Mouse (Mus musculus): Measurements from ENCODE around the gene Vmn1r5. TPM values are rescaled to one million over a fixed set of nuclear protein-coding genes. Genes with fewer than 3 reads are reported as not detected.
"Not testable (repeated sequence)": the region's sequence is repeated elsewhere in the genome, so short reads cannot be mapped to it uniquely, and the experiment has no call there.

Gene Vmn1r5
- polyA plus RNA-seq, 1 experiment from 2014 or later: not detected

DNA sequence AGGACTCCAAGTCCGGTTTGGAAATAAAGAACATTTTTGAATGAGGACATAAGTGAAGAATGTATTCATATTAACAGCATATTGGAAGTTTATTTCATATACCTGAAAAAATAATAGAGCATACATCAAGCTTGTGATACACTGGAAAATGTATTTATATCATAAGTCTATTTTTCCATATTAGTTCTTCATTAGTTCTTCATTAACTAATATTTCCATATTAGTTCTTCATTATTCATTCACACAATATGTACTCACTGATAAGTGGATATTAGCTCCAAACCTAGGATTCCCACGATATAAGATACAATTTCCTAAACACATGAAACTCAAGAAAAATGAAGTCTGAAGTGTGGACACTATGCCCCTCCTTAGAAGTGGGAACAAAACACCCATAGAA is 55.2 kb downstream of the Vmn1r5 start, which contains the start of gene Vmn1r7:
Gene Vmn1r7, minus strand, starts transcription at position 101 of the 400 bp plus-strand sequence.
- ATAC-seq (ENCODE audit: insufficient read depth, low FRiP score, low TSS enrichment); DNase-seq (ENCODE audit: low spot score); H3K4me3 ChIP-seq (ENCODE audit: low read depth, low read length); H3K27me3 ChIP-seq (ENCODE audit: control insufficient read depth, insufficient read depth, low read length); H3K36me3 ChIP-seq (ENCODE audit: control insufficient read depth, insufficient read depth, low read length); H3K27ac ChIP-seq (ENCODE audit: low read depth, low read length); H3K4me1 ChIP-seq (ENCODE audit: control insufficient read depth, insufficient read depth, low read length); H3K9ac ChIP-seq (ENCODE audit: low read length); H3K4me2 ChIP-seq (ENCODE audit: low read depth); H3K9me3 ChIP-seq (ENCODE audit: control insufficient read depth, low read length): not testable (repeated sequence)
- 89% methylated on average over 2 of the region's 2 CpGs for WGBS

- H3K27me3 ChIP-seq (ENCODE audit: control insufficient read depth, insufficient read depth, low read length): no peaks in the 10 kb centered on the region
- no peaks in the 10 kb centered on the region for H3K36me3 ChIP-seq (ENCODE audit: control insufficient read depth, insufficient read depth, low read length)
- ATAC-seq (ENCODE audit: insufficient read depth, low FRiP score, low TSS enrichment): no peak
- H3K9ac ChIP-seq (ENCODE audit: low read length): no peak within 1 kb of the TSS
- no peaks in the 10 kb centered on the region for H3K9me3 ChIP-seq (ENCODE audit: control insufficient read depth, low read length)
- no peak within 1 kb of the TSS for H3K4me3 ChIP-seq (ENCODE audit: low read depth, low read length)
- no peak within 1 kb of the TSS for H3K27ac ChIP-seq (ENCODE audit: low read depth, low read length)
- H3K4me2 ChIP-seq (ENCODE audit: low read depth): no peak within 1 kb of the TSS
- DNase-seq (ENCODE audit: low spot score): no peak
- H3K4me1 ChIP-seq (ENCODE audit: control insufficient read depth, insufficient read depth, low read length): no peaks in the 10 kb centered on the region
These were observed 61.9 kb downstream of the Vmn1r5 start, which contains the start of gene Vmn1r8 for GRCm38 (mm10) chr6:57031984-57032383. TSS of gene Vmn1r8 (plus strand) at chr6:57032284.

DNA sequence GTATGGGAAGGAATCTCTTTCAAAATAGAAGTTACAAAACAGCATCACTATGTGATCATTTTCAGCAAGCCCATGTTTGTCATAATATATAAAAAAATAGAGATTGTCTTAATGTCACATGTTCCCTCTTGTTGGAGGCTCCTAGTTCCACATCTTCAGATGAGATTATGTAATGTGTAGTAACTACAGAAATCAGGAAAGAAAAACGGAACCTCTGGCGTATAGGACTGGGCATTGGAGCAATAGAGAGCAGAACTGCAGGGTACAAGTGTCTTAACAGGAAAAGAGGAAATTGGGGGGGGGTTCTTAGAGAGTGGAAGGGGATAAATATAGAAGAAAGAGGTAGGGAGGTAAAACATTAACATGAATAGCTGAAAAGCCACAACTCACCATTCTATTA is 64.6 kb downstream of the Vmn1r5 start:
- 85% methylated on average over 2 of the region's 2 CpGs for WGBS
- Histone ChIP-seq H3K4me1 (ENCODE audit: control insufficient read depth, insufficient read depth, low read length) (no peaks in the 10 kb centered on the region), H3K4me3 (ENCODE audit: low read depth, low read length) (no peak overlapping the region), H3K4me2 (ENCODE audit: low read depth) (no peak overlapping the region), H3K27me3 (ENCODE audit: control insufficient read depth, insufficient read depth, low read length) (no peaks in the 10 kb centered on the region), H3K9ac (ENCODE audit: low read length) (no peak overlapping the region), H3K36me3 (ENCODE audit: control insufficient read depth, insufficient read depth, low read length) (no peaks in the 10 kb centered on the region), H3K9me3 (ENCODE audit: control insufficient read depth, low read length) (no peaks in the 10 kb centered on the region), H3K27ac (ENCODE audit: low read depth, low read length) (no peak overlapping the region)
- DNase-seq (ENCODE audit: low spot score) (no peak), ATAC-seq (ENCODE audit: insufficient read depth, low FRiP score, low TSS enrichment) (no peak)

Other genes starting within 250 kb of the Vmn1r5 start
- 31.2 and 33.9 TPM in 2 replicates for gene Kbtbd2, start 172.5 kb upstream of the Vmn1r5 start, polyA plus RNA-seq (2014; fragmentation: Nextera tagmentation; extraction: Ambion mirVana)
- 61.0 and 61.7 TPM in 2 replicates for gene Fkbp9, start 138.2 kb upstream of the Vmn1r5 start, polyA plus RNA-seq (2014; fragmentation: Nextera tagmentation; extraction: Ambion mirVana)
- gene Nt5c3, start 46.3 kb upstream of the Vmn1r5 start, polyA plus RNA-seq (2014; fragmentation: Nextera tagmentation; extraction: Ambion mirVana): 89.0 and 90.7 TPM in 2 replicates
- gene Vmn1r4, start 46.3 kb upstream of the Vmn1r5 start, polyA plus RNA-seq (2014; fragmentation: Nextera tagmentation; extraction: Ambion mirVana): 0.21 and 0.28 TPM in 2 replicates
- gene Vmn1r6, start 27.0 kb downstream of the Vmn1r5 start, polyA plus RNA-seq (2014; fragmentation: Nextera tagmentation; extraction: Ambion mirVana): not detected in 2 replicates
- not detected in 2 replicates for gene Vmn1r7, start 55.1 kb downstream of the Vmn1r5 start, polyA plus RNA-seq (2014; fragmentation: Nextera tagmentation; extraction: Ambion mirVana)
- not detected in 2 replicates for gene Vmn1r8, start 62.0 kb downstream of the Vmn1r5 start, polyA plus RNA-seq (2014; fragmentation: Nextera tagmentation; extraction: Ambion mirVana)
- gene Vmn1r9, start 96.5 kb downstream of the Vmn1r5 start, polyA plus RNA-seq (2014; fragmentation: Nextera tagmentation; extraction: Ambion mirVana): not detected in 2 replicates
- gene Vmn1r10, start 139.2 kb downstream of the Vmn1r5 start, polyA plus RNA-seq (2014; fragmentation: Nextera tagmentation; extraction: Ambion mirVana): not detected in 2 replicates
- gene Vmn1r11, start 163.2 kb downstream of the Vmn1r5 start, polyA plus RNA-seq (2014; fragmentation: Nextera tagmentation; extraction: Ambion mirVana): not detected in 2 replicates
- not detected in 2 replicates for gene Vmn1r12, start 186.6 kb downstream of the Vmn1r5 start, polyA plus RNA-seq (2014; fragmentation: Nextera tagmentation; extraction: Ambion mirVana)
- not detected in 2 replicates for gene Vmn1r13, start 233.0 kb downstream of the Vmn1r5 start, polyA plus RNA-seq (2014; fragmentation: Nextera tagmentation; extraction: Ambion mirVana)